Mouse (Mus musculus): ENCODE measurements around the gene Fam205a3.
"Not testable (repeated sequence)": the region's sequence is repeated elsewhere in the genome, so short reads cannot be mapped to it uniquely, and the experiment has no call there.

Fam205a3 gene

DNA sequence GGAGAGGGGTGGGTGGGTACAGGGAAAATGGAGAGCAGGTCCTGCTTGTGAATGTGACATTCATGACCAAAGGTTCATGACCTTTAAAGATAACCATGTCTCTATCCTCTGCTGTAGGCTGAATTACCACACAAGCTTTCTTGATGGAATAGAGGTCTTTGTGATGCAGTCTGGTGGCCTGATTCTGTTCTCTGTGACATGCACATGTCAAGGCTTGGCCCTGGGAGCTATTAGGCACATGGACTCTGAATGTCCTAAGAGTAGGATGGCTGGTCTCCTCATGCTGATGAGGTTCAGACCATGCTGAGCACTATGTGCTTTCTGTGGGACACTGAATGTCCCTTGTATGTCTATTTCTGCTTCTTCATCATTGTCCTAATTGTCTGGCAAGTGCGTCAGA is at the start of gene Fam205a3:
Gene Fam205a3 (plus strand): TSS at position 301 of the 400 bp plus-strand sequence.
- not testable (repeated sequence) for DNase-seq

DNA sequence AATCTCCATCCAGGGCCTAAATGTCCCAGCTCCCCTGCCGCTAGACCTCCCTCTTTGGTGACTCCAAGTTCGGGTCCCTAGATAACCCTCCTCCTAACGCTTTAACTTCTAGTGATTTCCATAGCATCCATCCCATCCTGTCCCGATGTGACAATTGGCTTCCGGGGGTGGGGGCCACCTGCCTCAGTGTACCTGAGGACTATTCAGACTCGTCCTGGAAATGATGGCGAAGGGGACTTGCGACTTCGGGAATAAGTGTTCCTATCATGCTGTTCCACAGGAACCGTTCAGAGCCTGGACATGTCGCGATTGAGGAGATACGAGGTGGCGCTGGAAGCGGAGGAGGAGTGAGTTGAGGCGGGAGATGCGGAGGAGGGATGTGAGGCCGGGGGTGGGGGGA is 24.2 kb upstream of the Fam205a3 start, which contains the start of gene Gm21953:
Gene Gm21953 (plus strand): TSS at position 301 of the 400 bp plus-strand sequence.
- not testable (repeated sequence) for DNase-seq
